Mouse (Mus musculus) heart, embryonic 16.5 days (tissue): ENCODE results near the gene Ccdc188. TPM values are rescaled to one million over a fixed set of nuclear protein-coding genes. Genes with fewer than 3 reads are reported as not detected.

Source experiments
- ATAC-seq: fragments of 200-750 bp; cut with Nextera tagmentation; replicated peaks from 2 replicates; pipeline ENCODE4 v1.8.0; 2017; ENCODE audit warnings: moderate number of reproducible peaks; ENCODE audit not compliant: insufficient read depth, low FRiP score; ENCODE audit errors: extremely low read depth
- H3K27ac ChIP-seq: fragments of 300-500 bp; sonication (generic); 2 replicates; pipeline ENCODE4 v1.5.1; 2014; ENCODE audit warnings: mild to moderate bottlenecking, low read length, control low read depth, moderate library complexity
- H3K27me3 ChIP-seq: fragments of 300-500 bp; sonication (generic); 2 replicates; pipeline ENCODE4 v1.6.1; 2014; ENCODE audit warnings: low read length, mixed read lengths; ENCODE audit not compliant: control insufficient read depth, insufficient read depth
- H3K36me3 ChIP-seq: fragments of 300-500 bp; sonication (generic); 2 replicates; pipeline ENCODE4 v1.6.1; 2014; ENCODE audit not compliant: control insufficient read depth, insufficient read depth
- H3K4me1 ChIP-seq: fragments of 300-500 bp; sonication (generic); 2 replicates; pipeline ENCODE4 v1.6.1; 2014; ENCODE audit warnings: low read length, mixed read lengths; ENCODE audit not compliant: control insufficient read depth, insufficient read depth
- H3K4me2 ChIP-seq: fragments of 300-500 bp; sonication (generic); 2 replicates; pipeline ENCODE4 v1.6.1; 2014; ENCODE audit warnings: low read depth, mild to moderate bottlenecking, control low read depth, low read length
- H3K4me3 ChIP-seq: fragments of 300-500 bp; sonication (generic); 2 replicates; pipeline ENCODE4 v1.5.1; 2014; ENCODE audit warnings: mild to moderate bottlenecking, control low read depth, low read length
- H3K9ac ChIP-seq: fragments of 300-500 bp; sonication (generic); 2 replicates; pipeline ENCODE4 v1.6.1; 2014; ENCODE audit warnings: low read length, control low read depth
- H3K9me3 ChIP-seq: fragments of 300-500 bp; sonication (generic); replicated peaks from 2 replicates; pipeline ENCODE4 v1.6.1; 2016; ENCODE audit warnings: low read length; ENCODE audit not compliant: control insufficient read depth
- WGBS: fragments of 180-500 bp; shearing (Covaris S2); extraction: QIAGEN DNeasy Blood & Tissue Kit; methylation state at CpG from one replicate; pipeline ENCODE4 v1.1.7; 2014; 5-methylcytosine and 5-hydroxymethylcytosine counted together
- polyA plus RNA-seq: library from polyadenylated mRNA; unstranded; fragments of >200 nt; fragmentation: Nextera tagmentation; extraction: Ambion mirVana; gene quantifications from 2 replicates; pipeline ENCODE4 v1.2.1, GENCODE M21; 2015

Gene Ccdc188
- polyA plus RNA-seq, 1 experiment from 2014 or later, result not detected

- Histone ChIP-seq H3K4me3 (peak overlapping the region; percentile 40; the same call in 1 of the 2 replicates), H3K4me2 (peak overlapping the region; percentile 70), H3K9me3 (no peaks in the 10 kb centered on the region), H3K36me3 (peaks cover 39% of the 10 kb centered on the region), H3K4me1 (peaks cover 47% of the 10 kb centered on the region), H3K27me3 (no peaks in the 10 kb centered on the region), H3K9ac (peak overlapping the region; percentile 55), H3K27ac (peak overlapping the region; percentile 99)
- ATAC-seq, result no peak
- 78% methylated on average over 4 of the region's 4 CpGs for WGBS
Observed at GRCm38 (mm10) chr16:18228856-18229255, 11.2 kb downstream of the Ccdc188 start.

GRCm38 (mm10) chr16:18229622-18230021 lies 11.9 kb downstream of the Ccdc188 start:
- H3K4me3 ChIP-seq, result peak overlapping the region; percentile 40
- H3K27ac ChIP-seq, result peak overlapping the region; percentile 99
- H3K4me2 ChIP-seq, result peak overlapping the region; percentile 70
- peak; percentile 72 for ATAC-seq
- peaks cover 50% of the 10 kb centered on the region for H3K4me1 ChIP-seq
- WGBS, result 17% methylated on average over 11 of the region's 11 CpGs
- peaks cover 31% of the 10 kb centered on the region for H3K36me3 ChIP-seq
- no peaks in the 10 kb centered on the region for H3K9me3 ChIP-seq
- no peaks in the 10 kb centered on the region for H3K27me3 ChIP-seq
- H3K9ac ChIP-seq, result peak overlapping the region; percentile 66

- H3K4me1 ChIP-seq, result peaks cover 50% of the 10 kb centered on the region
Observed at GRCm38 (mm10) chr16:18230617-18231016, 12.9 kb downstream of the Ccdc188 start.

DNA sequence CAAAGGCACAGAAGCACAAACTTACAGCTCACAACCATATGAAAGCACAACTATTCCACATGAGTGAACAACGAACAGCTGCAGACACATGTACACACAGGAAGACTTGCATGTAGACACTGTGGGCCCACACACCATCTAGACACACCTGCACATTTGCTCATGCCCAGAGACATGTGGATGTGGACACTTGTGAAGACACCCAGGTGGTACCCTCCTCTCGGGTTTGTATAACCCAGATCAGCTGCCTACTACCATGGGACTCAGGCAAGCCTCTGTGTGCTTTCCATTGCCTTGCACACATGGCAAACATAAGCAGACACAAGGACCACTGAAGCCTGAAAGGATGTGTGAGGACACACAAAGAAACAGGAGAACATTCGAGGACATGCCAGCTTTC lies 13.4 kb downstream of the Ccdc188 start:
- Histone ChIP-seq H3K36me3 (peaks cover 18% of the 10 kb centered on the region), H3K27me3 (no peaks in the 10 kb centered on the region), H3K27ac (peak overlapping the region; percentile 99), H3K4me1 (peaks cover 55% of the 10 kb centered on the region), H3K4me3 (no peak overlapping the region), H3K4me2 (peak overlapping the region; percentile 70), H3K9ac (peak overlapping the region; percentile 46), H3K9me3 (no peaks in the 10 kb centered on the region)
- 72% methylated on average over 3 of the region's 3 CpGs for WGBS
- no peak for ATAC-seq

More at GRCm38 (mm10) chr16:18230617-18231016, 12.9 kb downstream of the Ccdc188 start:
- Histone ChIP-seq H3K27me3 (no peaks in the 10 kb centered on the region), H3K36me3 (peaks cover 22% of the 10 kb centered on the region), H3K9ac (peak overlapping the region; percentile 46), H3K4me2 (peak overlapping the region; percentile 70), H3K27ac (peak overlapping the region; percentile 99), H3K4me3 (no peak overlapping the region), H3K9me3 (no peaks in the 10 kb centered on the region)
- ATAC-seq, result 0 out of 2 replicates have a peak, but pooled peaks have one; percentile 0
- 62% methylated on average over 6 of the region's 6 CpGs for WGBS

DNA sequence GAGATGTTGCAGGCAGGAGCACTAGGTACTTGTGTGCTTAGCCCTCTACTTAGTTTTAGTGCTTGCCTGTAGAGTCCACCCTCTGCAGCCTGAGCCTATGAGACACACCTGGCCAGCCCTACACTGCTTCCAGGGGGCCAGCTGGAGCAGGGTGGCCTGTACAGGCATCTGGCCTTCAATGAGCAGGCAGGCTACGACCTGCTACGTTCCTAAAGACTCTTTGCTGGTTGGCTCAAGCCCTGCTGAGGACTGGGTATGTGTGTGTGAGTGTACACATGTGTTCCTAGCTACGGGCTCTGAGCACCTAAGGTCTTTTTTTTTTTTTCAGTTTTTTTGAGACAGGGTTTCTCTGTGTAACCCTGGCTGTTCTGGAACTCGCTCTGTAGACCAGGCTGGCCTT lies 13.8 kb downstream of the Ccdc188 start:
- Histone ChIP-seq H3K9ac (peak overlapping the region; percentile 46; the same call in 1 of the 2 replicates), H3K27me3 (no peaks in the 10 kb centered on the region), H3K4me1 (peaks cover 59% of the 10 kb centered on the region), H3K4me2 (no peak overlapping the region), H3K27ac (peak overlapping the region; percentile 99), H3K36me3 (peaks cover 14% of the 10 kb centered on the region), H3K9me3 (no peaks in the 10 kb centered on the region), H3K4me3 (no peak overlapping the region)
- no peak for ATAC-seq
- 82% methylated on average over 4 of the region's 4 CpGs for WGBS

GRCm38 (mm10) chr16:18233451-18233850 lies 15.8 kb downstream of the Ccdc188 start:
- Histone ChIP-seq H3K9ac (peak overlapping the region; percentile 95), H3K27me3 (no peaks in the 10 kb centered on the region), H3K27ac (peak overlapping the region; percentile 2; the same call in 1 of the 2 replicates), H3K36me3 (peaks cover under 1% of the 10 kb centered on the region), H3K9me3 (no peaks in the 10 kb centered on the region), H3K4me1 (peaks cover 57% of the 10 kb centered on the region), H3K4me2 (peak overlapping the region; percentile 82), H3K4me3 (peak overlapping the region; percentile 94; the same call in 1 of the 2 replicates)
- ATAC-seq, result no peak
- 31% methylated on average over 1 of the region's 1 CpGs for WGBS

DNA sequence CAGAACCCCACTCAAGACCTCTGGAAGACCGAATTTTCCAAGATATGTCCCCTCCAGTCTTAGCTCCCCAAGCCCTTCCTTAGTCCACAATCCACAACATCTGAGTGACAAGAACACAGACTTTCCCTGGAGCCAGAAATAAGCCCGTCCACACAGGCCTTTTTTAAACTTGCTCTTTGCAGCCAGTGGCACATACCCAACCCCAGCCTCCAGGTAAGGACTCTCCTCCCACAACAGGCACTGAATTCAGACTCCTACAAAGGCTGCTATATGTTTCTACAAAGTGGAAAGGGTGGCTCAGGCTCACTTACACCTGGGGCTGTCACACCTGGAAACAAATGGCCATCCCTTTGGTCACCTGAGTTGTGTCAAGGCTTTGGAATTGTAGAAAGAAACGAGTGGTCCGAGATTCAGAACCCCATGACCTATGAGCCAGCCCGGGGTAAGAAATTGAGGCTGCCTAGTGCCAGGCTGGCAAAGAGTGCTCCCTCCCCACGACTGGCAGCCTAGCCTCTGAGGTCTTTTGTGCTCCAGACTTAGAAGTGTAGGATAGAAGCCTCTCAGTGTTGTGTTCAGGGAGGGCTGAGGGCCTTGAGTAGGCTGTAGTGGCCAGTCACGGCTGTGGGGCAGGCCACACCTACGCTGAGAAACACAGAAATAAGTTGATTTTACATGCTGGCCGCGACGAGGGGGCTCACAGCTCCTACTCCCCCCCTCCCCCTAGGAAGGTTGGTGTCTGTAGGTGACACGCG lies 16.4 kb downstream of the Ccdc188 start:
- no peak for ATAC-seq
- Histone ChIP-seq H3K4me2 (peak overlapping the region; percentile 82), H3K4me3 (peak overlapping the region; percentile 94), H3K9ac (peak overlapping the region; percentile 95), H3K9me3 (no peaks in the 10 kb centered on the region), H3K36me3 (peaks cover 5% of the 10 kb centered on the region), H3K27ac (peak overlapping the region; percentile 96), H3K27me3 (no peaks in the 10 kb centered on the region), H3K4me1 (peaks cover 51% of the 10 kb centered on the region)
- 13% methylated on average over 13 of the region's 13 CpGs for WGBS

DNA sequence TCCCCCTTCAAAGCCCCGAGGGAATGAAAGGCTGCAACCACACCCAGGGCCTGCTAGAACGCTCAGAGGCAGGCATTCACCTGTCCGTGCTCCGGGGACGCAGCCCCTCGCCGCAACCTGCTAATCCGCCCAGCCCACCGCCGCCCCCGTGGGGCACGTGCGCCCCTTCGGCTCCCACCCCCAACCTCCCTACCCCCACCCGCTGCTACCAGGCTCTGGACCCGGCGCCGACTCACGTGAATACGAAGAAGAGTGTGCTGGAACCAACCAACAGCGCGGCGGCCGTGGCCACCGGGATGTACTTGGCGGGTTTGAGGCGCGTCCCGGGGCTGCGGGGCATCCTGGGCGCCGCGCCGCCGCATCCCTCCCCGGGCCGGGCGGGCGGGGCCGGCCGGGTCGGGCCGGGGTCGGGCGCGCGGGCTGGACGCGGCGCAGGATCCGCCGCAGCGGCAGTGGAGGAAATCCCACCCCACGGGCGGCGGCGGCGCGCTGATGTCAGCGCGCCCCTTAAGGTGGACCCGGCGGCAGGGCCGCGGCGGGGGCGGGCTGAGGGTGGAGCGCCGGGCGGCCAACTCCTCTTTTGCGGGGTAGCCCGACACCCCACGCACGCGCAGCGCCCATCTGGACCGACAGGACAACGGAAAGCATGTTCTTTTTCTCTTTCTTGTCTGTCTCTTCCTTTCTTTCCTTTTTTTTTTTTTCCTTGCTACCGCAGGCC lies 17.2 kb downstream of the Ccdc188 start, which contains the start of gene Zdhhc8:
Gene Zdhhc8 (minus strand): TSS at position 466 of the 718 bp plus-strand sequence.
- H3K4me2 ChIP-seq, result peak within 1 kb of the TSS; percentile 82
- H3K27me3 ChIP-seq, result no peaks in the 10 kb centered on the region
- H3K27ac ChIP-seq, result peak within 1 kb of the TSS; percentile 96
- peaks cover 10% of the 10 kb centered on the region for H3K36me3 ChIP-seq
- peak within 1 kb of the TSS; percentile 95 for H3K9ac ChIP-seq
- peak within 1 kb of the TSS; percentile 94 for H3K4me3 ChIP-seq
- no peaks in the 10 kb centered on the region for H3K9me3 ChIP-seq
- ATAC-seq, result peak; percentile 76
- under 1% methylated on average over 67 of the region's 79 CpGs for WGBS
- peaks cover 44% of the 10 kb centered on the region for H3K4me1 ChIP-seq
